Mouse (Mus musculus) gastrocnemius, adult 2 months (tissue): ENCODE data around the gene Pstpip1. TPM values are rescaled to one million over a fixed set of nuclear protein-coding genes. Genes with fewer than 3 reads are reported as not detected.

ENCODE experiments used
- DNase-seq: peaks from one replicate; pipeline ENCODE4 v3.0.0; 2022
- H3K27ac ChIP-seq: fragments of 200-600 bp; 2 replicates; pipeline ENCODE4 v1.8.1; 2022; ENCODE audit warnings: mild to moderate bottlenecking
- H3K4me3 ChIP-seq: fragments of 200-600 bp; 2 replicates; pipeline ENCODE4 v1.8.1; 2022; ENCODE audit warnings: mild to moderate bottlenecking, moderate library complexity
- CTCF ChIP-seq: fragments of 200-600 bp; IDR thresholded peaks from 2 replicates; pipeline ENCODE4 v1.8.1; 2022; ENCODE audit warnings: antibody characterized with exemption, mild to moderate bottlenecking, moderate library complexity
- intact Hi-C: fragments of 180-260 bp; cut with DNase I; formaldehyde crosslinking; loops from one replicate; pipeline ENCODE4 v1.15.1; 2025
- total RNA-seq, 2 experiments: library from RNA; stranded (reverse); gene quantifications; 2 replicates each; pipeline ENCODE4 v1.2.3; 2021

Pstpip1 gene
- total RNA-seq, 2 experiments from 2014 or later = 0.77 to 1.1 TPM

GRCm38 (mm10) chr9:56166161-56166560 lies 76.4 kb downstream of the Pstpip1 start:
- no peak overlapping the region for H3K4me3 ChIP-seq
- intact Hi-C loops = no loop called here
- H3K27ac ChIP-seq = no peak overlapping the region
- no peak for DNase-seq
- TF ChIP-seq CTCF = no peak

- no peak for DNase-seq
- H3K27ac ChIP-seq = no peak overlapping the region
- intact Hi-C loops = no loop called here
- H3K4me3 ChIP-seq = no peak overlapping the region
- no peak for TF ChIP-seq CTCF
These were observed 77.9 kb downstream of the Pstpip1 start for GRCm38 (mm10) chr9:56167690-56168089.

- intact Hi-C loops = no loop called here
- H3K4me3 ChIP-seq = no peak overlapping the region
- no peak for DNase-seq
- no peak overlapping the region for H3K27ac ChIP-seq
- TF ChIP-seq CTCF = no peak
These were observed 85.6 kb downstream of the Pstpip1 start for GRCm38 (mm10) chr9:56175316-56175715.

- Histone ChIP-seq H3K27ac (no peak overlapping the region), H3K4me3 (no peak overlapping the region)
- TF ChIP-seq CTCF = no peak
- intact Hi-C loops = no loop called here
- peak; percentile 40 for DNase-seq
These were observed 87.6 kb downstream of the Pstpip1 start for GRCm38 (mm10) chr9:56177354-56177753.

Other genes starting within 250 kb of the Pstpip1 start
- gene Scaper, start 151.8 kb upstream of the Pstpip1 start, total RNA-seq = 1 to 10 TPM; 8.2 to 9.0 TPM
- gene 4930563M21Rik, start 79.4 kb upstream of the Pstpip1 start, total RNA-seq = not detected
- gene Rcn2, start 48.1 kb upstream of the Pstpip1 start, total RNA-seq = 10 to 100 TPM; 18.0 to 21.8 TPM
- 100 to 1,000 TPM in 1 of 2 experiments, 10 to 100 TPM in 1; 86.1 to 122 TPM for gene Tspan3, start 75.5 kb downstream of the Pstpip1 start, total RNA-seq